Mouse (Mus musculus) left cerebral cortex, adult 2 months (tissue): Measurements from ENCODE around the gene Psmg3. TPM values are rescaled to one million over a fixed set of nuclear protein-coding genes. Genes with fewer than 3 reads are reported as not detected.
A peak's percentile ranks its signal among the peaks of the same experiment; 100 is the strongest.

ENCODE experiments used
- DNase-seq, 2 experiments: peaks; one replicate each; pipeline ENCODE4 v3.0.0; 2021 to 2022; ENCODE audit warnings: low spot score in 2 of 2, mixed read lengths in 1 of 2; ENCODE audit errors: extremely low spot score in 1 of 2
- H3K27ac ChIP-seq: fragments of 200-600 bp; 2 replicates; pipeline ENCODE4 v1.8.1; 2022
- H3K4me3 ChIP-seq: fragments of 200-600 bp; 2 replicates; pipeline ENCODE4 v1.8.1; 2022
- CTCF ChIP-seq: fragments of 200-600 bp; IDR thresholded peaks from 2 replicates; pipeline ENCODE4 v1.8.1; 2022; ENCODE audit warnings: antibody characterized with exemption, mild to moderate bottlenecking, moderate library complexity
- intact Hi-C: fragments of 180-260 bp; cut with DNase I; formaldehyde crosslinking; loops from one replicate; pipeline ENCODE4 v1.15.1; 2025
- total RNA-seq, 2 experiments: library from RNA; stranded (reverse); gene quantifications; 2 replicates each; pipeline ENCODE4 v1.2.3; 2021

Gene Psmg3
- total RNA-seq, 2 experiments from 2014 or later = 18.0 to 20.3 TPM

DNA sequence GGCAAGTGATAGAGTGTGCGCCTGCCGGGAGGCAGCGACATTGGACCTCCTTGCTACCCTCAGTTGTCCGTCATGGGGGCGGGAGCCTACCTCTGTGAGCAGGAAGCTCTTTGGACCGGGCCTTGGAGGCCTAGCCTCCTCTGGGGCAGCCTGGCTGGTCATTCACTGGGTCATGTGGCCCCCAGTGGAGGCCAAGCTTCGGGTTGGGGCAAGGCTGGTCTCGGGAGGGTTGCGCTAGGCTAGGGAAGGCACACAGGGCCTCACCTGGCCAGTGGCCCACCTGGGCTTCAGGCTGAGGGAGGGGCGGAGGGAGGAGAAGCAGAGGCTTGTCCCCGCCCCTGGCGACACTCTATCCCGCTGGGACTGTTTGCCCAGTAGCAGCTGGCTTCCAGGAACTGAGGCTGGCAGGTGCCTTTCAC lies 12.7 kb downstream of the Psmg3 start:
- intact Hi-C loops = no loop called here
- no peak overlapping the region for H3K4me3 ChIP-seq
- no peak for DNase-seq
- no peak for TF ChIP-seq CTCF
- H3K27ac ChIP-seq = no peak overlapping the region

DNA sequence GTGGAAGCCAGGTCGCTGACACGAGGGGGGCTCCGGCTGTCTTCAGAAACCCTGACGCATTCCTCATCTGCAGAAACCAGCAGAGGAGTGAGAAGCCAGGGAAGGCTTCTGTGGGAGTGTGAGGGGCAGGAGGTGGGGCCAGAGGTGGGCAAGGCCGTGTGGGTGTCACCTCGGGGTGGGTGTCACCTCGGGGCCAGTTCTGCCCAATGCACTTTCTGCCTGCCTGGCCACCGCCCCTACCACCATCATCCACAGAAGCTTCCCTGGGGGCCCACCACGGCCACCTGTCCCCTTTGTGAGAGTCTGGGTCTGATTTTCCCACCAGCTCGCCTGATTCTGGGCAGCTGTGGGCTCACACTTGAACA lies 13.6 kb downstream of the Psmg3 start:
- Histone ChIP-seq H3K4me3 (no peak overlapping the region), H3K27ac (no peak overlapping the region)
- no peak for DNase-seq
- TF ChIP-seq CTCF = no peak
- intact Hi-C loops = no loop called here

DNA sequence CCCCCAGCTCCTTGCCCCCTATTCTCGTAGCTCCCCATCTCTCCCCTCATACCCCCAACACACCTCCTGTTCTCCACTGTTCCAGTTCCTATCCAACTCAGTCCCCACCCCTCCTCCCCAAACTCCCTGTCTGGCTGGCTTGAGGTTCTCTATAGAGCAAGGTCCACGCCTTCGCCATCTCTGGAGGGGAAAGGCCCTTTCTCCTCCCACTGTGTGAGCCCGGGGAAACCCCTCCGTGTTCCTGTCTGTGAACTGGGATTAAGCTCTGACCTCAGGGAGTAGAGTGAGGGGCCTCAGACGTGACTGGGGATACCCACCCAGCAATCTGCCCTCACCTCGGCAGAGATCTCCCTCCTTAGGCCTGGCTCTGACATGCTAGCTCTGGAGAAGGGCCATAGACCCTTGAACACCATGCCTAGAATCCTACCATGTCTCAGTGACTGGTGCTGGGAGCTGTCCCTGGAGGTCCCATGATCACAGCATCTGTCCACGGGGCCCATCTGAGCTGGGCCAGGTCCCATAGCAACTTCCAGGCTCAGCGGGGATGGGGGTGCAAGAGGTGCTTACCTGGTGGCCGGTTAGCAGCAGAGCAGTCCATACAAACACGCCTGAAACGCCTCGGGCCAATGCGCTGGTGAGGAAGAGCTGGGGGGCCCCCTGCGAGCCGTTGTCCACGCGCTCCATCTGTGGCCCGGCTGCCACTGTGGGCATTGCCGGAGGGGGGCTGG lies 14.1 kb downstream of the Psmg3 start:
- DNase-seq = no peak
- no peak for TF ChIP-seq CTCF
- Histone ChIP-seq H3K4me3 (no peak overlapping the region), H3K27ac (no peak overlapping the region)
- intact Hi-C loops = no loop called here

DNA sequence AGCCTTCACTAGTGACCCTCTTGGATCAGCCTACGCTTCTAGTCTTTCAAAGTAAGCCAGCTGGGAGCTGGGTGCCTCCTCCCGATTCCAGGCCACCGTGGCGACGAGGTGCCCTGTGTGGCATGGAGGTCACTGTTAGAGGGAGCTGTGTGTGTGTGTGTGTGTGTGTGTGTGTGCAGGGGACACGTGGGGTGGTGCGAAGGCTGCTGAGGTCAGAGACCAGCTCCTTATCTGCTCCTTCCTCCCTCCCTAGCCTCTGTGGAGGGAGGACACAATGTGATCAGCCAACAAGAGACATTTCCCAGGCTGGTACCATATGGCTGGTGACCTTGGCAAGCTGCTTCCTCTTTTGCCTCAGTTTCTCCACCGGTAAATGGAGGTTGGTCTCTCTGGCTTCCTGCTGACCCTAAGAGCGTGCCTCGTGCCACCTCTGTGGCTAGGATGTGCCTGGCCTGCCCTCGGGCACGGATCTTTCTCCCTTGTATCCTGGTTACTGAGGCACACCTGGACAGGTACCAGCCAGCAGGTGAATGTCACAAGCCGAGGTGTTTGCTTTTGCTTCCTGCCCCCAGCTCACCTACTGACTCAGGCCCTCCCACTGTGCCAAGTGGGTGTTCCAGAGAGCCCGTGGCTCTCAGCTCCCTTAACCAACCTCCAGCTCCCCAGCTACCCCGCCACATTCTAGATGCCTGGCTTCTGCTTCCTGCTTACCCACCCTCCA lies 14.8 kb downstream of the Psmg3 start:
- no peak for DNase-seq
- no peak for TF ChIP-seq CTCF
- intact Hi-C loops = no loop called here
- no peak overlapping the region for H3K27ac ChIP-seq
- H3K4me3 ChIP-seq = no peak overlapping the region

DNA sequence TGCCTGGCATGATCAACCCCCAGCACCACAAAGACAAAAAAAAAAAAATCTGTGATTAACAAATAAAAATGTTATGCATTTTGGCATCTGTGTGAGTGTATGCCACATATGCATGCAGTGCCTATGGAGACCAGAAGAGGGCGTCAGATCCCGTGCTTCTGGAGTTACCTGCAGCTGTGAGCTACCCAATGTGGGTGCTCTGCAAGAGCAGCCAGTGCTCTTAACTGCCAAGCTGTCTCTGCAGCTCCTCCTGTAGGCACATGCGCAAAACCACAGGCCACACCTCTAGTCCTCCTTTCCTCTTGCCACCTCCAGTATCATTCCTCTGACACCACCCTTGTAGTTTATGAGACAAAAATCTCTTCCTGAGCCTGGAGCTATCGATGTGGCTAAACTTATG lies 17.3 kb downstream of the Psmg3 start:
- Histone ChIP-seq H3K27ac (no peak overlapping the region), H3K4me3 (no peak overlapping the region)
- peak; percentile 8; the same call in 1 of the 2 replicates for TF ChIP-seq CTCF
- no peak for DNase-seq
- intact Hi-C loops = no loop called here

DNA sequence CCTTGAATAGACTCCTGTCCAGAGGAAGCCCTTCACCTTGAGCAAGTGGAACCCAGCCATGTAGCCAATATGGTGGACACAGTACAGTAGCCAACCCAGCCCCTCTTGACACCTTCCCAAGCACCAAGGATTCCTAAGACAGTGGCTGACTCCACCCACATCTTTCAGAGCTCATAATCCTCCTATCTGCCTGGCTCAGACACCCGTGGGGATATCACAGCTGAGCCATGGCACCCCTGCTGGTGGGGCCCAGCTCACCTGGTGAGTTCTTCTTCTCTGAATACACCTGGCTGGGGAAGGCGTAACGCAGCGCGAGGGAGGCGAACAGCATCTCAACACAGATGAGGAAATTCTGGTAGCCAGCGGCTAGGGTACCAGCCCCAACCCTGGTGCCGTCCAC lies 20.8 kb downstream of the Psmg3 start:
- no peak for TF ChIP-seq CTCF
- Histone ChIP-seq H3K4me3 (no peak overlapping the region), H3K27ac (no peak overlapping the region)
- DNase-seq = no peak
- intact Hi-C loops = no loop called here

DNA sequence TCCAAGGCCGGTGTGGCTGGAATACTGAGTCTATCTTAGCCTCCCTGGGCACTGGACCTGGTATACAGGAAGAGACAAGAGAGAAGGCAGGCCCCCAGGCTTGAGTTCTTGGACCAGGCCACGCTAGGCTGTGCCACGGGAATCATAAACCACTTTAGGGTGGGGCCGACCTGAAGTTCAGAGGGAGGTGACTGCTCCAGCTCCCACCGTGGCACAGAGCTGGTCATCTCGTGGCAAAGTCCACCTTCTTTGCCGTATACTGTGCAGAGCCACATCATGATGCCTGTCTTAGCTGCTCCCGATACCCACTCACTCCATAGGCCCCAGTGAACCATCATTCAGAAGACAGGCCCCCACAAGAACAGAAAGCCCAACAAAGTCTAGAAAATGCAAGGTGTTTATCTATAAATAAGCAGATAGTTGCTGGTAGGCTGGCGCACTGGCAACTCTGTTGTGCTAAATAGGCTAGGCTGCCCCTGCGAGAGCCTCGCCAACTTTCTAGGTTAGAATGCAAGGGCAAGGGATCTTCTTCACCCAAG lies 22.0 kb downstream of the Psmg3 start:
- TF ChIP-seq CTCF = no peak
- DNase-seq = no peak
- intact Hi-C loops = no loop called here
- Histone ChIP-seq H3K27ac (no peak overlapping the region), H3K4me3 (no peak overlapping the region)

DNA sequence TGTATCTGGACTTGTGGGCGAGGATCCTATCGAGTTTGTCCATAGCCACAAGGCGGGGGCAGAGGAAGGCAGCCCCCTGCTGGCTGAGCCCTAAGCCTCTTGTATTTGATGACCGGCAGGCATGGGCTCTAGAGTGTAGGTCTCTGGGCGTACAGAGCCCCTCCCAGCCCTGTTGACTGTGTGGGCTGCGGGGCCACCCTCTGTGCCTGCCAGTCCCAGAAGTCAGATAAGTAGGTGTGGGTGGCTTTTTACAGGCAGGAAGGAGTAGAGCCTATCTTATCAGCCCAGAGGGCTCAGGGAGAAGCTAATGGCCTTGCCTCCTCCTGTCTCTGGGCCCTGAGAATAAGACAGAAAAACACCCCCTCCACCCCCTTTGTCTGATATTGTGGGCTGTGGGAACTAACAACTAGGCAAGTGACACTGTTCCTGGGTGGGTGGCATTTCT lies 22.6 kb downstream of the Psmg3 start:
- Histone ChIP-seq H3K4me3 (no peak overlapping the region), H3K27ac (no peak overlapping the region)
- TF ChIP-seq CTCF = no peak
- intact Hi-C loops = no loop called here
- no peak for DNase-seq

DNA sequence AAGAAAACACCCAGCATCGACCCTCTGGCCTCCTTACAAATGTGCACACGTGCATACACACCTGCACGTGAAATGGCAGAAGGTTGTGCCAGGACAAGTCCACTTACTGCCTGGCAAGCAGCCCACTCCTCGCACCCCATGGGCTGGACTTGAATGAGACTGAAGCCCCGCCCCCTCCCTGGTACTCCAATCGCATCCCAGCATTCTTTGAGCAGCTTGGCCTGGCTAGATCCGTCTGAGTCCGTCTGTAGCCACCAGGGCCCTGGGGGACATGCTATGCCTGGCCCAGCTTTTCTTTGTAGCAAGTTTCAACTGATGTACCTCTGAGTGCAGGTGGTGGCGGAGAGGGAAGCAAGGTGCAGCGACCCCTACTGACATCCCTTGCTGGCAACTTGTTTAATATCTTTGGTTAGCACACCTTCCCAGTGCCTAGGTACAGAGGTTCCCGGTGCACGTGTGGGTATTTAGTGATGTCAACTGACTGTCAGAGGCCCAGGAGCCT lies 23.0 kb downstream of the Psmg3 start:
- Histone ChIP-seq H3K4me3 (no peak overlapping the region), H3K27ac (no peak overlapping the region)
- no peak for DNase-seq
- intact Hi-C loops = no loop called here
- peak; percentile 25 for TF ChIP-seq CTCF

DNA sequence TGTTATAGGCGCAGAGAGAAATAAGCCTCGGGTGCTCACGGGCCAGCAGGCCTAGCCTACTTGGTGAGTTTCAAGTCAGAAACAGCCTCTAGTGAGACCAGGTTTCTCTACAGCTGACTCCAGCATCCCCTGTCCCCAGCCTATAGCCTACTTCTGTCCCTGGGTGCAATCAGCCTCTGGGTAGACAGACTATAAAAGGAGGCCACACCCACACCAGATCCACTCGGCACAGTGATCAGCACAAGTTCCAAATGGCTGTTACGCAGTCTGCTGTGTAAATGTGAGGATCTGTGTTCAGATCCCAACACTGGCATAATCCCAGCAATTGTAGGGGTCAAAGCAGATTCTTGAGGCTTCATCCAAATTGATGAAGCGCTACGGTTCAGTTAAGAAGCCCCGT lies 23.5 kb downstream of the Psmg3 start:
- intact Hi-C loops = no loop called here
- no peak overlapping the region for H3K4me3 ChIP-seq
- no peak for TF ChIP-seq CTCF
- H3K27ac ChIP-seq = no peak overlapping the region
- no peak for DNase-seq

DNA sequence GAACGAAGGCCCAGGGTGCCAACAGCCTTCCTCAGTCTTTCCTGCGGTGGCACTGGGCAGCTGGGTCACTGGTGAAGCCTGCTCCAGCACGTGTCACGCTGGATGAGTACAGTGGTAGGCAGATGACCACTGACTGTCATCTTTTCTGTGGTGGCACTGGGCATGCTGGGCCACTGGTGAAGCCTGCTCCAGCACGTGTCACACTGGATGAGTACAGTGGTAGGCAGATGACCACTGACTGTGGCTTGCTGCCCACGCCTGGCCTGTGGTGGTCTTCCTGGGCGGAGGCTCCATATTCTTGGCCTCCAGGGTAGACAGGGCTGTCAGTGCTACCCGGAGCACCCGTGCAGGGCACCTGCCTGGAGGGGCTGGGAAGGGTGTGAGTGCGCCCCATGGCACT lies 24.8 kb downstream of the Psmg3 start:
- intact Hi-C loops = no loop called here
- Histone ChIP-seq H3K27ac (no peak overlapping the region), H3K4me3 (no peak overlapping the region)
- no peak for DNase-seq
- no peak for TF ChIP-seq CTCF

DNA sequence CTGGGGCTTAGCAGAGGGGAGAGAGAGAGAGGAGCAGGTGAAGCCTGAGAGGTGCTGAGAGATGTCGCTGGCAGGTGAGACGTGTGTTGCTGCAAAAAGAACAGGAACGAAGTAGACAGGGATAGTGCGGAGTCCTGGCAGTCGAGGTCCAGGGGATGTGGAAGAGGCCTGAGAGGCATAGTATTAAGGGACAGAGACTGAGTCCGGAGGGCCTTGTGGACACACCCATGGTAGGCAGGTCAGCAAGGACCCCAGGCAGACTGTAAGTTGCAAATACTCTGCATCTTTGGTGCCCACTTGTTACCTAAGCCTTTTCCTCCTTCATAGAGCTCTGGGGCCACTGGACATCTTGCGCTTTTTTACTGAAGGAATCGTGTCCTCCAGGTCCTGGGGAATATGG lies 25.5 kb downstream of the Psmg3 start:
- no peak for DNase-seq
- intact Hi-C loops = no loop called here
- Histone ChIP-seq H3K27ac (no peak overlapping the region), H3K4me3 (no peak overlapping the region)
- no peak for TF ChIP-seq CTCF
